Mouse (Mus musculus) embryonic facial prominence, embryonic 13.5 days (tissue): ENCODE measurements at regions not wholly inside any gene's neighbourhood (a gene's known extent, or its start where the extent isn't known, plus 50 kb on each side); places are given as distances from the start of the nearest gene placed in this dataset.

Experiments
- ATAC-seq: fragments of 200-750 bp; cut with Nextera tagmentation; 2 replicates; pipeline ENCODE4 v1.8.0; 2017; ENCODE audit warnings: low read depth; ENCODE audit not compliant: insufficient number of reproducible peaks, insufficient read depth, low FRiP score, low TSS enrichment
- H3K27ac ChIP-seq: fragments of 300-500 bp; sonication (generic); 2 replicates; pipeline ENCODE4 v1.5.1; 2015; ENCODE audit warnings: moderate library complexity, mild to moderate bottlenecking, inconsistent platforms
- H3K27me3 ChIP-seq: fragments of 300-500 bp; sonication (generic); 2 replicates; pipeline ENCODE4 v1.6.1; 2015; ENCODE audit warnings: mild to moderate bottlenecking, inconsistent platforms
- H3K36me3 ChIP-seq: fragments of 300-500 bp; sonication (generic); 2 replicates; pipeline ENCODE4 v1.6.1; 2015; ENCODE audit warnings: mild to moderate bottlenecking, inconsistent platforms
- H3K4me1 ChIP-seq: fragments of 300-500 bp; sonication (generic); 2 replicates; pipeline ENCODE4 v1.6.1; 2015; ENCODE audit warnings: inconsistent platforms
- H3K4me2 ChIP-seq: fragments of 300-500 bp; sonication (generic); 2 replicates; pipeline ENCODE4 v1.6.1; 2015; ENCODE audit warnings: moderate library complexity, mild to moderate bottlenecking, inconsistent platforms
- H3K4me3 ChIP-seq: fragments of 300-500 bp; sonication (generic); 2 replicates; pipeline ENCODE4 v1.5.1; 2015; ENCODE audit warnings: mild to moderate bottlenecking, inconsistent platforms
- H3K9ac ChIP-seq: fragments of 300-500 bp; sonication (generic); 2 replicates; pipeline ENCODE4 v1.6.1; 2015; ENCODE audit warnings: mild to moderate bottlenecking, inconsistent platforms
- H3K9me3 ChIP-seq: fragments of 300-500 bp; sonication (generic); 2 replicates; pipeline ENCODE4 v1.6.1; 2016; ENCODE audit warnings: inconsistent platforms
- WGBS: fragments of 180-500 bp; shearing (Covaris S2); methylation state at CpG from one replicate; pipeline ENCODE4 v1.1.7; 2015; ENCODE audit warnings: mixed read lengths; 5-methylcytosine and 5-hydroxymethylcytosine counted together

DNA sequence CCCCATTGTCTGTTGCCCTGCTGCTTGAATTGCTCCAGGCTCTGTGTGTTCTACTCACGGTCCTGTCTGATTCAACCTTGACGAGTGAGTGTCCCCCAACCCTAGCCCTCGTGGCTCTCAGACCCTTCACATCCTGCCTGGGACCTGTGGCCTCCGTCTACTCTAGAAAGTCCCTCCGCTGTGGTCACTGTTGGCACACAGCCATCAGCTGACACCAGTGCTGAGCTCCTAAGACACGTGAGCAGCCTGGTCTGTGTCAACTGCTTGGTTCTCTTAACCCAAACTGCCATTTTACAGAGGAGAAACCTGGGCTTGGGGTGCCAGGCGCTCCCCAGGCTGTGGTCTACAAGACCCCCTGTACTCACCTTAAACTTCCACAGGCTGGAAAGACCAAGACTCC is 74.3 kb upstream of the Shb start:
- Histone ChIP-seq H3K36me3 (no peaks in the 10 kb centered on the region), H3K4me2 (no peak overlapping the region), H3K4me3 (no peak overlapping the region), H3K27me3 (no peaks in the 10 kb centered on the region), H3K9me3 (no peaks in the 10 kb centered on the region), H3K4me1 (peaks cover 4% of the 10 kb centered on the region; the same call in 1 of the 2 replicates), H3K27ac (no peak overlapping the region), H3K9ac (no peak overlapping the region)
- ATAC-seq = no peak
- WGBS = 63% methylated on average over 7 of the region's 7 CpGs

DNA sequence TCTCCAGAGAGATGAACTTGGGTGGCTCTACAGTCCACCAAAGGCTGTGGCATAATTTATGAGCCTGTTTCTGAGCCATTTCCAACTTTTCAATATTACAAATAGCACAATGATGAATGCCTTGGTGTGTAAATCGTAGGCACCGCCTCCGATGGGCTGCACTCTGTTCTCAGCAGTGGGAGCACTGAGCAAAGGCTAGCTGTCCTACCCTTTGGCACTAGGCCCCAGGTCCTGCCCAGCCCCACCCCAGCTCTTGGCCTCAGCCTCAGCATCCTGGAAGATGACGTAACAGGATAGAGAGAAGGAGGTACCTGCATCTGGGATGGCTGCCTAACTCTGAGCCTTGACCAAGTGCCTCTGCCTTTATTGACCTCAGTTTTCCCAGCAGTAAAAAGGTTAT is 73.4 kb upstream of the Shb start:
- 89% methylated on average over 4 of the region's 4 CpGs for WGBS
- Histone ChIP-seq H3K27ac (no peak overlapping the region), H3K4me1 (peaks cover 5% of the 10 kb centered on the region; the same call in 1 of the 2 replicates), H3K27me3 (no peaks in the 10 kb centered on the region), H3K4me3 (no peak overlapping the region), H3K36me3 (no peaks in the 10 kb centered on the region), H3K9ac (no peak overlapping the region), H3K9me3 (no peaks in the 10 kb centered on the region), H3K4me2 (no peak overlapping the region)
- no peak for ATAC-seq

GRCm38 (mm10) chr4:45604271-45604800 is 72.1 kb upstream of the Shb start:
- 54% methylated on average over 5 of the region's 5 CpGs for WGBS
- Histone ChIP-seq H3K4me1 (peaks cover 8% of the 10 kb centered on the region; the same call in 1 of the 2 replicates), H3K4me3 (no peak overlapping the region), H3K9me3 (no peaks in the 10 kb centered on the region), H3K9ac (no peak overlapping the region), H3K27ac (no peak overlapping the region), H3K27me3 (no peaks in the 10 kb centered on the region), H3K4me2 (no peak overlapping the region), H3K36me3 (no peaks in the 10 kb centered on the region)
- no peak for ATAC-seq

- ATAC-seq = 0 out of 2 replicates have a peak, but pooled peaks have one; percentile 62
- no peak overlapping the region for H3K4me2 ChIP-seq
- no peaks in the 10 kb centered on the region for H3K9me3 ChIP-seq
- H3K9ac ChIP-seq = no peak overlapping the region
- no peaks in the 10 kb centered on the region for H3K27me3 ChIP-seq
- H3K27ac ChIP-seq = no peak overlapping the region
- H3K4me3 ChIP-seq = no peak overlapping the region
- peaks cover 8% of the 10 kb centered on the region; the same call in 1 of the 2 replicates for H3K4me1 ChIP-seq
- no peaks in the 10 kb centered on the region for H3K36me3 ChIP-seq
- WGBS = 20% methylated on average over 9 of the region's 9 CpGs
These were observed 68.2 kb upstream of the Shb start for GRCm38 (mm10) chr4:45600520-45600919.

- peaks cover 12% of the 10 kb centered on the region for H3K4me1 ChIP-seq
- no peak overlapping the region for H3K9ac ChIP-seq
- H3K9me3 ChIP-seq = no peaks in the 10 kb centered on the region
- no peak overlapping the region for H3K4me2 ChIP-seq
- H3K27me3 ChIP-seq = peaks cover 30% of the 10 kb centered on the region
- H3K27ac ChIP-seq = no peak overlapping the region
- H3K4me3 ChIP-seq = no peak overlapping the region
- H3K36me3 ChIP-seq = no peaks in the 10 kb centered on the region
- 87% methylated on average over 3 of the region's 3 CpGs for WGBS
- ATAC-seq = no peak
These were observed 61.2 kb upstream of the Shb start for GRCm38 (mm10) chr4:45593435-45593991.

DNA sequence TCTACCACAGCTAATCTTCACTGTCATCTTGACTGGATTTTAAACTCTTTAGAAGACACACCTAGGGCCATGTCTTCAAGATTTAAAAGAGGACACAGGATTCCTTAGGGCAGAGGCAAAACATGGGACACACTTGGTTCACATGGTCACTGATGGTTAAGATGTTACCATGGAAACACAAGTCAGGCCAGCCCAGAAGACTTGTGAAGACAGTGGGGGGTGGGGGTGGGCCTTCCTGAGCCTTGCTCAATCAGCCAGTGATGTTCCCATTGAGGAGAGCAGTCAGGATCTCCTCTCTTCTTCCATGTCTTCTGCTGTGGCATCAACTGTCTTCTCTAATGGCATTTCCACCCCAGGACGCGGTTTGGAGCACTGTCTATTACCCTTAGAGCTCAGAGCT is 60.5 kb upstream of the Shb start:
- Histone ChIP-seq H3K4me2 (no peak overlapping the region), H3K9ac (no peak overlapping the region), H3K27ac (no peak overlapping the region), H3K4me1 (peaks cover 12% of the 10 kb centered on the region), H3K4me3 (no peak overlapping the region), H3K36me3 (no peaks in the 10 kb centered on the region), H3K27me3 (peaks cover 30% of the 10 kb centered on the region), H3K9me3 (no peaks in the 10 kb centered on the region)
- ATAC-seq = no peak
- 68% methylated on average over 2 of the region's 2 CpGs for WGBS

DNA sequence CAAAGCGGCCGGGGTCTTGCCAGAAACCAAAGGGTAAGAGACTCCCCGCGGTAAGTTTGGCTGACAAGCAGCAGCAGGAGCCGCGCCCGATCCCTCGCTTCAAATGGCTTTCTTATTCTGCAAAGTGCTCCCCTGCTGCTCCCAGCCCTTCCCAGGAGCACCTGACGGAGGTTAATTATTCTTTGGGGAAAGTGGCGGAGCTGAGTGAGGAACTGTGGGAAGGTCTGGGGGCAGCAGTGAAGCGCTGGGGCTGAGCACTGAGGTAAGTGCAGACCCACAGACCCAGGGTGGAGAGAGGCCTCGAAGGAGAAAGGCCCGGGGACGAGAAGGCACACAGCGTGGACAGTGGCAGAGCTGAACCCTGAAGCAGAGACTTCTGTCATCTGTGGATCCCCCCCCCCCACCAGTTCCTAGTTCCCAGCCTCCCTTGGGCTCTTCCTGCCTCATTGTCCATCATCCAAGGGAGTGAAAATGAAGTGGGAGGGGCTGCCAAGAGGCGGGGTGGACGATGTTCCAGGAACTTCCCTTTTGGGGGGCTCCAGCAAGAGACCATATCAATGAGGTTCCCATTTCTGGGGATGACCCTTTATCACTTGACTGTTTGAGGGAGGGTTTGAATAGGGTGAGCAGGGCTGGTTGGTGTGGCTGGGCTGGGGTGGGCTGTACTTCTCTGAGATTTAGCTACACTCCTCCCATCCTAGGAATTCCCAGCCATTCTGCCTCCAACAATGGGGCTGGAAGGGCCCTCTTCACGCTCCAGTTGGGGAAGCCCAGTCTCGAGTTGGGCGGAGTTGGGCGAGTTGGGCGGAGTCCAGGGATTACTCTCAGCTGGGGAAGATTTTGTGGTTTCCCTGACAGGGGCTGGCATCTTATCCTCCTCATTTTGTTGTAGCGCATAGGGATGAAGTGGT is 59.4 kb upstream of the Shb start:
- H3K9me3 ChIP-seq = no peaks in the 10 kb centered on the region
- ATAC-seq = 0 out of 2 replicates have a peak, but pooled peaks have one; percentile 52
- peak overlapping the region; percentile 51; the same call in 1 of the 2 replicates for H3K9ac ChIP-seq
- H3K4me3 ChIP-seq = peak overlapping the region; percentile 34
- H3K4me1 ChIP-seq = peaks cover 12% of the 10 kb centered on the region
- H3K4me2 ChIP-seq = peak overlapping the region; percentile 58
- H3K27ac ChIP-seq = no peak overlapping the region
- 3% methylated on average over 23 of the region's 23 CpGs for WGBS
- peaks cover 39% of the 10 kb centered on the region for H3K27me3 ChIP-seq
- H3K36me3 ChIP-seq = no peaks in the 10 kb centered on the region

- H3K27ac ChIP-seq = no peak overlapping the region
- WGBS = 8% methylated on average over 2 of the region's 2 CpGs
- H3K9ac ChIP-seq = no peak overlapping the region
- no peak for ATAC-seq
- peak overlapping the region; percentile 34 for H3K4me3 ChIP-seq
- H3K27me3 ChIP-seq = peaks cover 47% of the 10 kb centered on the region
- peak overlapping the region; percentile 58 for H3K4me2 ChIP-seq
- peaks cover 12% of the 10 kb centered on the region for H3K4me1 ChIP-seq
- H3K9me3 ChIP-seq = no peaks in the 10 kb centered on the region
- H3K36me3 ChIP-seq = no peaks in the 10 kb centered on the region
These were observed 58.6 kb upstream of the Shb start for GRCm38 (mm10) chr4:45590836-45591235.

GRCm38 (mm10) chr4:45588322-45588721 is 56.1 kb upstream of the Shb start:
- H3K4me2 ChIP-seq = no peak overlapping the region
- peaks cover 61% of the 10 kb centered on the region for H3K27me3 ChIP-seq
- no peak for ATAC-seq
- H3K9ac ChIP-seq = no peak overlapping the region
- no peak overlapping the region for H3K4me3 ChIP-seq
- no peaks in the 10 kb centered on the region for H3K9me3 ChIP-seq
- H3K27ac ChIP-seq = no peak overlapping the region
- WGBS = 24% methylated on average over 3 of the region's 3 CpGs
- no peaks in the 10 kb centered on the region for H3K36me3 ChIP-seq
- H3K4me1 ChIP-seq = peaks cover 12% of the 10 kb centered on the region

DNA sequence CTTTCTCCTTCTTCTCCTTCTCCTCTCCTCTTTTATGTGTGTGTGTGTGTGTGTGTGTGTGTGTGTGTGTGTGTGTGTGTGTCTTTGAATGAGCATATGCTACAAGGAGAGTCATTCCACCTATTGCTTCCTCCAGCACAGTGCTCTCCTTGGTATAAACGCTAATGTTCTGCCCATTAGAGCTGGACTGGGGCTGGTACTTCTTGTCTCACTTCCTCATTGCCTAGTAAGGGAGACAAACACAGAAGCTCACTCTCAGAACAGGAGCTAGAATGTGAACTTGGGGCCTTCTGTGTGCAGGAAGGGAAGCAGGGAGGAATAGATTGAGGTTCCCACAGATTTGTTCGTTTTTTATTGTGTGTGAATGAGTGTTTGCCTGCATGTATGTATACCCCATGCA is 54.9 kb upstream of the Shb start:
- peaks cover 58% of the 10 kb centered on the region for H3K27me3 ChIP-seq
- H3K4me3 ChIP-seq = no peak overlapping the region
- 85% methylated on average over 2 of the region's 2 CpGs for WGBS
- H3K4me2 ChIP-seq = no peak overlapping the region
- no peak overlapping the region for H3K27ac ChIP-seq
- no peaks in the 10 kb centered on the region for H3K36me3 ChIP-seq
- peaks cover 12% of the 10 kb centered on the region for H3K4me1 ChIP-seq
- no peak for ATAC-seq
- H3K9me3 ChIP-seq = no peaks in the 10 kb centered on the region
- no peak overlapping the region for H3K9ac ChIP-seq

GRCm38 (mm10) chr4:45586310-45586709 is 54.0 kb upstream of the Shb start:
- no peak for ATAC-seq
- Histone ChIP-seq H3K4me3 (no peak overlapping the region), H3K4me1 (peaks cover 5% of the 10 kb centered on the region), H3K9me3 (no peaks in the 10 kb centered on the region), H3K36me3 (no peaks in the 10 kb centered on the region), H3K4me2 (no peak overlapping the region), H3K9ac (no peak overlapping the region), H3K27ac (no peak overlapping the region), H3K27me3 (peaks cover 49% of the 10 kb centered on the region)
- WGBS = 37% methylated on average over 2 of the region's 2 CpGs
